Mouse (Mus musculus) hematopoietic stem cell, adult 5-6 weeks (primary cell): ENCODE measurements around the gene Syngr4. TPM values are rescaled to one million over a fixed set of nuclear protein-coding genes. Genes with fewer than 3 reads are reported as not detected.

Experiments
- ATAC-seq, 2 experiments: fragments of 125-278 bp in 1 of 2; replicated peaks in 1 of 2; 2 replicates each; pipeline ENCODE4 v1.8.0; 2016 to 2017; ENCODE audit warnings: inconsistent platforms in 2 of 2, mild to moderate bottlenecking in 2 of 2, moderate number of reproducible peaks in 2 of 2, low read depth in 1 of 2, moderate TSS enrichment in 1 of 2; ENCODE audit not compliant: low FRiP score in 2 of 2, poor library complexity in 2 of 2, severe bottlenecking in 2 of 2, insufficient read depth in 1 of 2, low TSS enrichment in 1 of 2
- total RNA-seq: library from RNA; stranded (forward); fragments of 172-1452, 232-1000 nt; gene quantifications from 2 replicates; pipeline ENCODE4 v1.2.3, GENCODE M21; 2017

The Syngr4 gene
- total RNA-seq, 1 experiment from 2014 or later = not detected

- ATAC-seq = no peak
These were observed 48.0 kb downstream of the Syngr4 start for GRCm38 (mm10) chr7:45848447-45849027.

- no peak for ATAC-seq
These were observed 53.4 kb downstream of the Syngr4 start for GRCm38 (mm10) chr7:45842950-45843744.

Other genes starting within 250 kb of the Syngr4 start
- gene Fut2, start 230.3 kb downstream of the Syngr4 start, total RNA-seq = not detected in 2 replicates
- not detected in 2 replicates for gene Ntn5, start 212.7 kb downstream of the Syngr4 start, total RNA-seq
- not detected in 2 replicates for gene Sec1, start 202.3 kb downstream of the Syngr4 start, total RNA-seq
- 0.30 and 1.1 TPM in 2 replicates for gene Car11, start 196.9 kb downstream of the Syngr4 start, total RNA-seq
- gene Dbp, start 191.6 kb downstream of the Syngr4 start, total RNA-seq = 11.5 and 25.3 TPM in 2 replicates
- 1,764 and 1,816 TPM in 2 replicates for gene Rpl18, start 181.3 kb downstream of the Syngr4 start, total RNA-seq
- 8.2 and 10.9 TPM in 2 replicates for gene Sphk2, start 178.7 kb downstream of the Syngr4 start, total RNA-seq
- 0.79 and 1.8 TPM in 2 replicates for gene Fam83e, start 175.5 kb downstream of the Syngr4 start, total RNA-seq
- gene Spaca4, start 170.9 kb downstream of the Syngr4 start, total RNA-seq = not detected in 2 replicates
- 0.10 TPM in 1 of 2 replicates, not detected in the other for gene Lmtk3, start 113.0 kb downstream of the Syngr4 start, total RNA-seq
- 4.1 TPM in 1 of 2 replicates, not detected in the other for gene Sult2b1, start 112.0 kb downstream of the Syngr4 start, total RNA-seq
- 46.6 and 82.7 TPM in 2 replicates for gene Cyth2, start 82.1 kb downstream of the Syngr4 start, total RNA-seq
- 0.63 TPM in 1 of 2 replicates, not detected in the other for gene Kcnj14, start 71.9 kb downstream of the Syngr4 start, total RNA-seq
- gene Grwd1, start 65.8 kb downstream of the Syngr4 start, total RNA-seq = 17.1 and 19.3 TPM in 2 replicates
- gene Kdelr1, start 23.9 kb downstream of the Syngr4 start, total RNA-seq = 56.0 and 63.8 TPM in 2 replicates
- 0.10 and 0.31 TPM in 2 replicates for gene Grin2d, start 18.3 kb downstream of the Syngr4 start, total RNA-seq
- 16.2 and 19.6 TPM in 2 replicates for gene Tmem143, start 227 bp upstream of the Syngr4 start, total RNA-seq
- gene Emp3, start 24.7 kb upstream of the Syngr4 start, total RNA-seq = 193 and 200 TPM in 2 replicates
- gene Ccdc114, start 27.4 kb upstream of the Syngr4 start, total RNA-seq = 3.2 and 6.8 TPM in 2 replicates
- gene Abcc6, start 133.6 kb upstream of the Syngr4 start, total RNA-seq = not detected in 2 replicates
- gene Nomo1, start 137.0 kb upstream of the Syngr4 start, total RNA-seq = 36.7 and 48.5 TPM in 2 replicates
- not detected in 2 replicates for gene Kcnj11, start 204.1 kb upstream of the Syngr4 start, total RNA-seq